Mouse (Mus musculus) spleen, adult 2 months (tissue): ENCODE measurements at regions not wholly inside any gene's neighbourhood (a gene's known extent, or its start where the extent isn't known, plus 50 kb on each side); places are given as distances from the start of the nearest gene placed in this dataset.
A peak's percentile ranks its signal among the peaks of the same experiment; 100 is the strongest.

Experiments
- DNase-seq, 2 experiments: peaks; one replicate each; pipeline versions ENCODE4 v3.0.0 to v3.0.0-alpha.2; 2012 to 2021; ENCODE audit warnings: low spot score in 2 of 2, low read depth in 1 of 2
- H3K27ac ChIP-seq: fragments of 200-500 bp; 2 replicates; pipeline ENCODE4 v1.5.1; 2012; ENCODE audit warnings: low read length, inconsistent platforms; ENCODE audit not compliant: insufficient read depth
- H3K27me3 ChIP-seq: fragments of 200-500 bp; 2 replicates; pipeline ENCODE4 v1.6.1; 2012; ENCODE audit warnings: mild to moderate bottlenecking, moderate library complexity, low read length, inconsistent platforms; ENCODE audit not compliant: control insufficient read depth, insufficient read depth
- H3K36me3 ChIP-seq: fragments of 200-500 bp; 2 replicates; pipeline ENCODE4 v1.6.1; 2012; ENCODE audit warnings: mild to moderate bottlenecking, low read length, inconsistent platforms; ENCODE audit not compliant: control insufficient read depth, insufficient read depth
- H3K4me1 ChIP-seq: fragments of 200-500 bp; 2 replicates; pipeline ENCODE4 v1.6.1; 2011; ENCODE audit warnings: inconsistent platforms; ENCODE audit not compliant: control insufficient read depth, insufficient read depth, insufficient read length
- H3K4me3 ChIP-seq: fragments of 200-500 bp; 2 replicates; pipeline ENCODE4 v1.5.1; 2011; ENCODE audit warnings: mild to moderate bottlenecking, inconsistent platforms; ENCODE audit not compliant: insufficient read depth, insufficient read length; ENCODE audit errors: extremely low read depth
- CTCF ChIP-seq: fragments of 200-500 bp; IDR thresholded peaks from 2 replicates; pipeline ENCODE4 v1.5.1; 2011; ENCODE audit warnings: mild to moderate bottlenecking, inconsistent platforms; ENCODE audit not compliant: insufficient read depth, insufficient read length, insufficient replicate concordance; ENCODE audit errors: extremely low read depth
- POLR2A ChIP-seq: fragments of 200-500 bp; IDR thresholded peaks from 2 replicates; pipeline ENCODE4 v1.6.1; 2011; ENCODE audit warnings: low read depth, low read length, inconsistent platforms
- WGBS: fragments of 180-500 bp; shearing (Covaris S2); methylation state at CpG from one replicate; pipeline ENCODE4 v1.1.7; 2018; 5-methylcytosine and 5-hydroxymethylcytosine counted together

DNA sequence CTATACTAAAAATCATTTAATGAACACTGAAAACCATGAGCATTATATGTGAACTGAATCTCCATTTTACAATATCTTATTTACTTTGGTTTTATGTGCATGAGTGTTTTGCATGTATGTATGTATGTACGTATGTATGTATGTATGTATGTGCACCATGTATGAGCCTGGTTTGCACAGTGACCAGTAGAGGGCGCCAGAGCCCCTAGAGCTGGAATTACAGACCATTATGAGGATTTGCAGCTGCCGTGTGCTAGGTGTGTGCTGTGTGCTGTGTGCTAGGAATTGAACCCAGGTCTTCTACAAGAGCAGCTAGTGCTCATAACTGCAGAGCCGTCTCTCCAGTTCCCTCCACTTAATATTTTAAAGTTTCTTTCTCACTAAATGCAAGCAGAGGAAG lies 147.5 kb upstream of the Gm6657 start:
- TF ChIP-seq CTCF (no peak), POLR2A (no peak)
- Histone ChIP-seq H3K36me3 (no peaks in the 10 kb centered on the region), H3K27me3 (no peaks in the 10 kb centered on the region), H3K4me3 (no peak overlapping the region), H3K27ac (no peak overlapping the region), H3K4me1 (no peaks in the 10 kb centered on the region)
- WGBS: 81% methylated on average over 4 of the region's 4 CpGs
- no peak for DNase-seq

GRCm38 (mm10) chr12:78055956-78056355 lies 138.1 kb upstream of the Gm6657 start:
- no peak overlapping the region for H3K27ac ChIP-seq
- H3K27me3 ChIP-seq: no peaks in the 10 kb centered on the region
- 3% methylated on average over 9 of the region's 9 CpGs for WGBS
- H3K4me3 ChIP-seq: no peak overlapping the region
- H3K36me3 ChIP-seq: no peaks in the 10 kb centered on the region
- DNase-seq: peak in 1 of 2 experiments; percentile 13
- TF ChIP-seq POLR2A: no peak
- TF ChIP-seq CTCF: peak; percentile 31; the same call in 1 of the 2 replicates
- H3K4me1 ChIP-seq: no peaks in the 10 kb centered on the region

DNA sequence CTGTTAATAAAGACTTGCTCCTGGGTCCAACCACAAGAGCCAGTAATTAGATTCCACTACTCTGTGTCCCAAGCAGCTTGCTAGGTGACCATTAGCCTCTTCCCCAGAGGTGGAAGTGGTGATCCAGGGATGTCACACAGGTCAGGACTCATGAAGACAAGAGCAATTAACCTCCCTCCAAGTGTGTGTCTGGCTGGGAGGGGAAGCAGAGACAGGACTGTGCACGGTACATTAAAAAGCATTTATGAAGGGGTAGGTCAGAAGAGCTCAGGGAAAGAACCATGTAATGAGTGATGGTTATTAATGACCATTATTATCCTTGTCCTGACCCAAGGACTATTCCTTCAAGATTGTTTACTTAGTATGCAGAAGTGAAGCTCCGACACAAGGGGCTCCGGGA lies 136.9 kb upstream of the Gm6657 start:
- no peaks in the 10 kb centered on the region for H3K4me1 ChIP-seq
- no peaks in the 10 kb centered on the region for H3K36me3 ChIP-seq
- H3K27me3 ChIP-seq: no peaks in the 10 kb centered on the region
- DNase-seq: no peak
- WGBS: 88% methylated on average over 3 of the region's 3 CpGs
- H3K27ac ChIP-seq: no peak overlapping the region
- no peak overlapping the region for H3K4me3 ChIP-seq
- no peak for TF ChIP-seq CTCF
- TF ChIP-seq POLR2A: no peak

DNA sequence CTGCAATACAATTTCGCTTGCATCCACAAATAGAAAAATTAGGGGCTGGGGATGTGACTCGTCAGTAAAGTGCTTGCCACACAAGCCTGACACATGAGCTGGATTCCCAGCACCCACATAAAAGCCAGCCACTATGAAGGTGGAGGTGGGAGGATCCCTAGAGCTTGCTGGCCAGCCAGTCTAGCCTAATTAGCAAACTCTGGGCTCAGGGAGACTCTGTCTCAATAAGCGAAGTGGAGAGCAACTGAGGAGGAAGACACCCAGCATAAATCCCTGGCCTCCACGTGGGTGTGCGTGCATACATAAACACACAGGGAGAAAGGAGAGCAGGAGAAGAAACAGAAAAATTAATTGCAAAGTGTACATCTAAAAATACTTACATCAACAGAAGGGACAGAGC lies 134.1 kb upstream of the Gm6657 start:
- 80% methylated on average over 5 of the region's 5 CpGs for WGBS

GRCm38 (mm10) chr12:78066024-78066423 lies 128.0 kb upstream of the Gm6657 start:
- H3K27ac ChIP-seq: no peak overlapping the region
- H3K36me3 ChIP-seq: no peaks in the 10 kb centered on the region
- H3K4me3 ChIP-seq: no peak overlapping the region
- no peak for TF ChIP-seq POLR2A
- no peak for TF ChIP-seq CTCF
- no peak for DNase-seq
- 93% methylated on average over 6 of the region's 6 CpGs for WGBS
- no peaks in the 10 kb centered on the region for H3K4me1 ChIP-seq
- no peaks in the 10 kb centered on the region for H3K27me3 ChIP-seq

More for the DNA sequence above, 134.1 kb upstream of the Gm6657 start:
- DNase-seq: no peak
- no peaks in the 10 kb centered on the region for H3K36me3 ChIP-seq
- no peaks in the 10 kb centered on the region for H3K4me1 ChIP-seq
- H3K27ac ChIP-seq: no peak overlapping the region
- TF ChIP-seq CTCF: no peak
- TF ChIP-seq POLR2A: no peak
- H3K4me3 ChIP-seq: no peak overlapping the region
- no peaks in the 10 kb centered on the region for H3K27me3 ChIP-seq

- Histone ChIP-seq H3K27me3 (no peaks in the 10 kb centered on the region), H3K27ac (no peak overlapping the region), H3K36me3 (no peaks in the 10 kb centered on the region), H3K4me3 (no peak overlapping the region), H3K4me1 (no peaks in the 10 kb centered on the region)
- TF ChIP-seq CTCF (no peak), POLR2A (no peak)
- no peak for DNase-seq
- WGBS: 89% methylated on average over 9 of the region's 9 CpGs
Observed at GRCm38 (mm10) chr12:78072935-78073334, 121.1 kb upstream of the Gm6657 start.

- 91% methylated on average over 8 of the region's 8 CpGs for WGBS
Observed at GRCm38 (mm10) chr12:78074290-78074802, 119.7 kb upstream of the Gm6657 start.

More at GRCm38 (mm10) chr12:78074290-78074802, 119.7 kb upstream of the Gm6657 start:
- DNase-seq: no peak
- H3K4me1 ChIP-seq: no peaks in the 10 kb centered on the region
- H3K36me3 ChIP-seq: no peaks in the 10 kb centered on the region
- H3K27ac ChIP-seq: no peak overlapping the region
- TF ChIP-seq CTCF (no peak), POLR2A (no peak)
- no peak overlapping the region for H3K4me3 ChIP-seq
- no peaks in the 10 kb centered on the region for H3K27me3 ChIP-seq
